In the genomic region with DNA sequence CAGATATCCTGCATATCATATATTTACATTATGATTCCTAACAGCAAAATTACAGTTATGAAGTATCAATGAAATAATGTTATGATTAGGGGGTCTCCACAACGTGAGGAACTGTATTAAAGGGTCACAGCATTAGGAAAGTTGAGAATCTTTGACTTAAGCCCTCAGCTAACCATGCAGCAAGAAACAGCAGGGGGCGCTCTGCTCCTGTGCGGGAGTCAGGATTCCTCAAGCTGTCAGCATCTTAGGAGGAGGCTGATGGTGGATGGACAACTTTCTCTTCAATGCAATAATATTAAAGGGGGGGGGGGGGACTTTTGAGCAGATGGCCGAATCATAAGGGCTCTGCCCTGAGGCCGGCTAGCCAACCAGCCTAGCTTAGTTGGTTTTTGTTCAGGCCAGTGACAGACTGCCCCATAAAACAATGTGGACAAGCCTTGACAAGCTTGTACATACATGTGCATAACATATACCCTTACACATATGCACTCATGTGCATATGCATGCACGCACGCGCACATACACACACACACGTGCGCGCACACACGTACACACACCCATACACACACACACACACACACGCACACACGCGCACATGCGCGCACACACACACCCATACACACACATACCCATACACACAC, we compare ENCODE assay signal across 8 mouse cellular contexts. TPM values are rescaled to one million over a fixed set of nuclear protein-coding genes. Genes with fewer than 3 reads are reported as not detected.
A peak's percentile ranks its signal among the peaks of the same experiment; 100 is the strongest.
DNase-seq lines count a peak whose midpoint lies in the region; ATAC-seq and TF ChIP-seq lines count a peak whose summit lies in the region.

No protein-coding gene starts in this region.

- H3K36me3 ChIP-seq in kidney, adult 2 months (ENCODE audit: control insufficient read depth, insufficient read depth, low read length), result no peaks in the 10 kb centered on the region
- H3K36me3 ChIP-seq in kidney, embryonic 16.5 days (ENCODE audit: insufficient read depth, low read length), result no peaks in the 10 kb centered on the region
- H3K36me3 ChIP-seq in G1E (replicated peaks), result no peaks in the 10 kb centered on the region
- H3K36me3 ChIP-seq in forebrain, postnatal 0 days (ENCODE audit: insufficient read depth), result no peaks in the 10 kb centered on the region
- no peaks in the 10 kb centered on the region for H3K36me3 ChIP-seq in midbrain, embryonic 16.5 days (ENCODE audit: control insufficient read depth, insufficient read depth, low read length)

- peak; percentile 58 for DNase-seq in kidney, adult 2 months
- peak; percentile 25 for DNase-seq in G1E (ENCODE audit: low spot score)
- peak; percentile 42 for DNase-seq in c-Kit-positive CD71-positive TER-119-positive erythroid progenitor cells, embryonic 14.5 days (ENCODE audit: low spot score)
- DNase-seq in forebrain, postnatal 0 days, result peak; percentile 72
- peak; percentile 50 to 52 for DNase-seq in left cerebral cortex, postnatal 36 days (ENCODE audit: low spot score in 2 of 2)

- H3K9ac ChIP-seq in kidney, embryonic 16.5 days (replicated peaks; ENCODE audit: low read length), result no peak overlapping the region
- H3K9ac ChIP-seq in forebrain, postnatal 0 days, result no peak overlapping the region
- no peak overlapping the region for H3K9ac ChIP-seq in midbrain, embryonic 16.5 days (ENCODE audit: low read depth, low read length)

- H3K9me3 ChIP-seq in kidney, embryonic 16.5 days (ENCODE audit: low read length), result no peaks in the 10 kb centered on the region
- H3K9me3 ChIP-seq in G1E (replicated peaks), result no peaks in the 10 kb centered on the region
- H3K9me3 ChIP-seq in forebrain, postnatal 0 days (ENCODE audit: low read length), result no peaks in the 10 kb centered on the region
- H3K9me3 ChIP-seq in midbrain, embryonic 16.5 days (replicated peaks; ENCODE audit: control insufficient read depth, low read length, poor library complexity, severe bottlenecking), result no peaks in the 10 kb centered on the region

- no peak for TF ChIP-seq POLR2A in kidney, adult 2 months (IDR thresholded peaks at IDR 0.05; ENCODE audit: low read depth, low read length)

- no peak overlapping the region for H3K4me2 ChIP-seq in kidney, embryonic 16.5 days (replicated peaks; ENCODE audit: low read depth, low read length)
- H3K4me2 ChIP-seq in forebrain, postnatal 0 days (ENCODE audit: low read depth), result no peak overlapping the region
- H3K4me2 ChIP-seq in midbrain, embryonic 16.5 days (ENCODE audit: low read length), result no peak overlapping the region

- H3K27me3 ChIP-seq in kidney, adult 2 months (replicated peaks; ENCODE audit: control insufficient read depth, insufficient read depth, low read length), result no peaks in the 10 kb centered on the region
- peaks cover 84% of the 10 kb centered on the region for H3K27me3 ChIP-seq in kidney, embryonic 16.5 days (ENCODE audit: insufficient read depth, low read length)
- H3K27me3 ChIP-seq in G1E (ENCODE audit: insufficient read depth, low read length), result peaks cover 25% of the 10 kb centered on the region
- H3K27me3 ChIP-seq in forebrain, postnatal 0 days (ENCODE audit: insufficient read depth, low read length), result no peaks in the 10 kb centered on the region
- H3K27me3 ChIP-seq in midbrain, embryonic 16.5 days (ENCODE audit: control insufficient read depth, insufficient read depth, low read depth, low read length), result no peaks in the 10 kb centered on the region

- H3K4me3 ChIP-seq in kidney, adult 2 months (ENCODE audit: insufficient read depth, low read depth, low read length), result no peak overlapping the region
- H3K4me3 ChIP-seq in kidney, embryonic 16.5 days (ENCODE audit: low read length), result no peak overlapping the region
- no peak overlapping the region for H3K4me3 ChIP-seq in G1E (ENCODE audit: low read depth, low read length)
- H3K4me3 ChIP-seq in forebrain, postnatal 0 days (ENCODE audit: low read depth, low read length), result no peak overlapping the region
- no peak overlapping the region for H3K4me3 ChIP-seq in midbrain, embryonic 16.5 days (ENCODE audit: low read depth, low read length)

- no peaks in the 10 kb centered on the region for H3K4me1 ChIP-seq in kidney, adult 2 months (ENCODE audit: control insufficient read depth, insufficient read depth, low read length)
- peaks cover 8% of the 10 kb centered on the region for H3K4me1 ChIP-seq in kidney, embryonic 16.5 days (ENCODE audit: insufficient read depth, low read length)
- H3K4me1 ChIP-seq in G1E (ENCODE audit: insufficient read depth, low read depth, low read length), result no peaks in the 10 kb centered on the region
- no peaks in the 10 kb centered on the region for H3K4me1 ChIP-seq in forebrain, postnatal 0 days (ENCODE audit: insufficient read depth)
- H3K4me1 ChIP-seq in midbrain, embryonic 16.5 days (ENCODE audit: control insufficient read depth, insufficient read depth, low read length), result no peaks in the 10 kb centered on the region

- ATAC-seq in kidney, embryonic 16.5 days (ENCODE audit: low FRiP score, low TSS enrichment), result no peak
- no peak; the same call in 1 of the 2 replicates for ATAC-seq in G1E (ENCODE audit: extremely low read depth, insufficient number of reproducible peaks, low FRiP score, poor library complexity, severe bottlenecking)
- peak; percentile 70 for ATAC-seq in forebrain, postnatal 0 days
- ATAC-seq in midbrain, embryonic 16.5 days, result 0 out of 2 replicates have a peak, but pooled peaks have one; percentile 11
- ATAC-seq in inflammation-experienced regulatory T-cells, adult 6 months, result no peak

- no peak overlapping the region for H3K27ac ChIP-seq in kidney, adult 2 months (ENCODE audit: insufficient read depth, low read depth, low read length)
- no peak overlapping the region for H3K27ac ChIP-seq in kidney, embryonic 16.5 days (ENCODE audit: low read length)
- H3K27ac ChIP-seq in forebrain, postnatal 0 days (ENCODE audit: low read depth, low read length), result no peak overlapping the region
- H3K27ac ChIP-seq in midbrain, embryonic 16.5 days (ENCODE audit: low read length), result no peak overlapping the region

- 74% methylated on average over 17 of the region's 17 CpGs for WGBS in kidney, adult 2 months
- WGBS in kidney, embryonic 16.5 days, result 73% methylated on average over 17 of the region's 17 CpGs
- 72% methylated on average over 17 of the region's 17 CpGs for WGBS in forebrain, postnatal 0 days
- WGBS in midbrain, embryonic 16.5 days, result 74% methylated on average over 17 of the region's 17 CpGs

- intact Hi-C loops in left cerebral cortex, postnatal 36 days (cut with DNase I), result no loop called here

- peak; percentile 70 for TF ChIP-seq CTCF in kidney, adult 2 months (conservative IDR thresholded peaks at IDR 0.05; ENCODE audit: insufficient read depth, insufficient read length, low read depth, low read length)
- peak; percentile 38; the same call in 1 of the 2 replicates for TF ChIP-seq CTCF in G1E (IDR thresholded peaks at IDR 0.05; ENCODE audit: low read depth, low read length)
- TF ChIP-seq CTCF in forebrain, postnatal 0 days (IDR thresholded peaks at IDR 0.05; ENCODE audit: low read depth), result peak; percentile 82

RNA-seq across cellular contexts. Expression of gene Ubl4b, which starts 4.3 kb away (rescaled TPM):
- 0.06 TPM in 1 of 2 replicates, not detected in the other for polyA plus RNA-seq in kidney, adult 2 months (2012; rRNA removed)
- polyA plus RNA-seq in kidney, embryonic 16.5 days (2015; fragmentation: Nextera tagmentation; extraction: Ambion mirVana), result not detected in 2 replicates
- total RNA-seq in G1E (2014; fragmentation: Nextera tagmentation) (not detected in 2 replicates), G1E (2017) (0.06 and 0.11 TPM in 2 replicates)
- not detected in 2 replicates for polyA plus RNA-seq in G1E (2012)
- total RNA-seq in forebrain, postnatal 0 days (2014; rRNA removed), result 0.23 TPM in 1 of 2 replicates, not detected in the other
- not detected in 2 replicates for polyA plus RNA-seq in forebrain, postnatal 0 days (2015; fragmentation: Nextera tagmentation; extraction: Ambion mirVana)
- not detected for total RNA-seq in left cerebral cortex, postnatal 36 days (2021)
- polyA plus RNA-seq in midbrain, embryonic 16.5 days (2015; fragmentation: Nextera tagmentation; extraction: Ambion mirVana), result not detected in 2 replicates
- not detected for polyA plus RNA-seq in inflammation-experienced regulatory T-cells, adult 6 months (2017; shearing (Covaris generic))

RNA-seq across cellular contexts. Expression of gene Slc6a17, which starts 32.7 kb away (rescaled TPM):
- polyA plus RNA-seq in kidney, adult 2 months (2012; rRNA removed), result 16.0 and 19.2 TPM in 2 replicates
- 2.8 and 3.8 TPM in 2 replicates for polyA plus RNA-seq in kidney, embryonic 16.5 days (2015; fragmentation: Nextera tagmentation; extraction: Ambion mirVana)
- total RNA-seq in G1E (2014; fragmentation: Nextera tagmentation), result 1.2 TPM in 1 of 2 replicates, not detected in the other
- total RNA-seq in G1E (2017), result 0.11 and 0.12 TPM in 2 replicates
- not detected in 2 replicates for polyA plus RNA-seq in G1E (2012)
- total RNA-seq in forebrain, postnatal 0 days (2014; rRNA removed), result 61.2 and 68.9 TPM in 2 replicates
- polyA plus RNA-seq in forebrain, postnatal 0 days (2015; fragmentation: Nextera tagmentation; extraction: Ambion mirVana), result 20.3 and 22.7 TPM in 2 replicates
- 100 to 1,000 TPM; 377 to 415 TPM for total RNA-seq in left cerebral cortex, postnatal 36 days (2021)
- 17.5 and 23.3 TPM in 2 replicates for polyA plus RNA-seq in midbrain, embryonic 16.5 days (2015; fragmentation: Nextera tagmentation; extraction: Ambion mirVana)
- polyA plus RNA-seq in inflammation-experienced regulatory T-cells, adult 6 months (2017; shearing (Covaris generic)), result not detected

RNA-seq across cellular contexts. Expression of gene Alx3, which starts 44.3 kb away (rescaled TPM):
- polyA plus RNA-seq in kidney, adult 2 months (2012; rRNA removed), result not detected in 2 replicates
- 0.09 TPM in 1 of 2 replicates, not detected in the other for polyA plus RNA-seq in kidney, embryonic 16.5 days (2015; fragmentation: Nextera tagmentation; extraction: Ambion mirVana)
- not detected in 2 replicates for total RNA-seq in G1E (2014; fragmentation: Nextera tagmentation)
- 0.11 TPM in 1 of 2 replicates, not detected in the other for total RNA-seq in G1E (2017)
- polyA plus RNA-seq in G1E (2012), result not detected in 2 replicates
- total RNA-seq in forebrain, postnatal 0 days (2014; rRNA removed), result 2.2 and 3.3 TPM in 2 replicates
- polyA plus RNA-seq in forebrain, postnatal 0 days (2015; fragmentation: Nextera tagmentation; extraction: Ambion mirVana), result 3.7 and 5.2 TPM in 2 replicates
- total RNA-seq in left cerebral cortex, postnatal 36 days (2021), result 1 to 10 TPM in 1 of 2 experiments, under 1 TPM in 1; 0.96 to 1.5 TPM
- polyA plus RNA-seq in midbrain, embryonic 16.5 days (2015; fragmentation: Nextera tagmentation; extraction: Ambion mirVana), result 1.0 and 1.5 TPM in 2 replicates
- polyA plus RNA-seq in inflammation-experienced regulatory T-cells, adult 6 months (2017; shearing (Covaris generic)), result not detected

Comparison
In these comparisons a context has a peak if more than half of its experiments do, and no peak if none do; other contexts are left out.
1. ATAC-seq: peak in forebrain, postnatal 0 days (single experiment) and midbrain, embryonic 16.5 days (single experiment); none in kidney, embryonic 16.5 days (single experiment), G1E (single experiment) and inflammation-experienced regulatory T-cells, adult 6 months (single experiment).
2. Peak in every context shown above with its lines, with median percentiles within 50 percentile points of each other: DNase-seq and CTCF ChIP-seq.